Mouse (Mus musculus) intestine, embryonic 16.5 days (tissue): ENCODE data around the gene Chic2. TPM values are rescaled to one million over a fixed set of nuclear protein-coding genes. Genes with fewer than 3 reads are reported as not detected.

Experiments
- ATAC-seq: fragments of 200-750 bp; cut with Nextera tagmentation; 2 replicates; pipeline ENCODE4 v1.8.0; 2017; ENCODE audit warnings: moderate TSS enrichment, moderate library complexity
- H3K27ac ChIP-seq: fragments of 300-500 bp; sonication (generic); 2 replicates; pipeline ENCODE4 v1.5.1; 2014; ENCODE audit warnings: mild to moderate bottlenecking, low read length
- H3K27me3 ChIP-seq: fragments of 300-500 bp; sonication (generic); replicated peaks from 2 replicates; pipeline ENCODE4 v1.6.1; 2014; ENCODE audit warnings: low read length, control low read depth, mixed read lengths; ENCODE audit not compliant: control insufficient read depth, insufficient read depth
- H3K36me3 ChIP-seq: fragments of 300-500 bp; sonication (generic); 2 replicates; pipeline ENCODE4 v1.6.1; 2014; ENCODE audit warnings: low read length, control low read depth; ENCODE audit not compliant: control insufficient read depth, insufficient read depth
- H3K4me1 ChIP-seq: fragments of 300-500 bp; sonication (generic); 2 replicates; pipeline ENCODE4 v1.6.1; 2014; ENCODE audit warnings: low read length, control low read depth, mixed read lengths; ENCODE audit not compliant: control insufficient read depth, insufficient read depth
- H3K4me2 ChIP-seq: fragments of 300-500 bp; sonication (generic); 2 replicates; pipeline ENCODE4 v1.6.1; 2014; ENCODE audit warnings: low read depth, low read length, control low read depth
- H3K4me3 ChIP-seq: fragments of 300-500 bp; sonication (generic); 2 replicates; pipeline ENCODE4 v1.5.1; 2014; ENCODE audit warnings: mild to moderate bottlenecking, low read length
- H3K9ac ChIP-seq: fragments of 300-500 bp; sonication (generic); 2 replicates; pipeline ENCODE4 v1.6.1; 2014; ENCODE audit warnings: low read depth, low read length
- H3K9me3 ChIP-seq: fragments of 300-500 bp; sonication (generic); 2 replicates; pipeline ENCODE4 v1.6.1; 2016; ENCODE audit warnings: low read length, control low read depth; ENCODE audit not compliant: control insufficient read depth
- WGBS: fragments of 180-500 bp; shearing (Covaris S2); extraction: QIAGEN DNeasy Blood & Tissue Kit; methylation state at CpG from one replicate; pipeline ENCODE4 v1.1.7; 2014; 5-methylcytosine and 5-hydroxymethylcytosine counted together
- polyA plus RNA-seq: library from polyadenylated mRNA; unstranded; fragments of >200 nt; fragmentation: Nextera tagmentation; extraction: Ambion mirVana; gene quantifications from 2 replicates; pipeline ENCODE4 v1.2.1, GENCODE M21; 2015

The Chic2 gene
- polyA plus RNA-seq, 1 experiment from 2014 or later, result 15.9 TPM

DNA sequence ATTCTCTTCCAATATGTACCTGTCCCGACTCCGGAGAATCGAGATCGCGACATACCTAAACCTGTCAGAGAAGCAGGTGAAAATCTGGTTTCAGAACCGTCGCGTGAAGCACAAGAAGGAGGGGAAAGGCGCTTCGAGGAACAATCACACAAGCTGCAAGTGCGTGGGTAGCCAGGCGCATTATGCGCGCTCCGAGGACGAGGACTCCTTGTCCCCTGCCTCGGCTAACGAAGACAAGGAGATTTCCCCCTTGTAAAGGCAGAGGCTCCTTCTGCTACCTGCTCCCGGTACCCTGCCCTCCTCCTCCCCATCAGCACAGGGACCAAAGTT, 32.4 kb upstream of the Chic2 start:
- peaks cover 92% of the 10 kb centered on the region for H3K27me3 ChIP-seq
- no peaks in the 10 kb centered on the region for H3K36me3 ChIP-seq
- H3K9me3 ChIP-seq, result no peaks in the 10 kb centered on the region
- no peak overlapping the region for H3K4me3 ChIP-seq
- H3K9ac ChIP-seq, result no peak overlapping the region
- peaks cover 11% of the 10 kb centered on the region for H3K4me1 ChIP-seq
- WGBS, result under 1% methylated on average over 19 of the region's 19 CpGs
- no peak overlapping the region for H3K27ac ChIP-seq
- ATAC-seq, result no peak
- H3K4me2 ChIP-seq, result no peak overlapping the region

DNA sequence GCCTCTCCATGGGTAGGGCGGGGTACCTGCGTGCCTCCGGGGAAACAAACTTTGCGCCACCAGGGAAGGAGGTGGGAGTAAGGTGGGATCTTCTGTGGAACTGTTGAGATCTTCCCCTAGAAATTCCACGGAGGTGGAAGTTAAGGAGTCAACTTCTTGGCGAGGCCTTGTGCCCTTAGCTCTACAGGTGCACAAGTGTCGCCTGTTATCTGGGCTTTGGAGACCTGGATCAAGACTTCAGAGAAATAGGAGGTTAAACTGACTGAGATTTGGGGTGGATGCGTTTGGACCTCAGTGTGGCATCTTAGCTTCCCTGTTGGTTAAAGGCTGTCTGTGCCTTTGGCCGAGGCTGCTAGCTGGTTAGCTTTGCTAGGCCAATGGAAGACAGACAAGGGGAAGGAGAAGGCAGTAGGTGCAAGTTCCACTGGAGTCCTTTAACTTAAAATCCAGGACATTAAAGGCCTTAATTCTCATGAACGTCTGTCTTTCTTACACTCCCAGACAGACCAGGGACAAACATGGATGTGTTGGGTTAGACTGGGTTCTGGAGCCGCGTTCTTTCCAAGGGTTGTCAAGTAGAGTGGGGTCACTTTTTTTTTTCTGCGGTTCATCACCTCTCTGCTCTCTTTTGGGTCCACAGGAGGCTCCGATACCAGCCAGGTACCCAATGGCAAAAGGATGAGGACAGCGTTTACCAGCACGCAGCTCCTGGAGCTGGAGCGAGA, 31.9 kb upstream of the Chic2 start:
- Histone ChIP-seq H3K9ac (no peak overlapping the region), H3K27ac (no peak overlapping the region), H3K9me3 (no peaks in the 10 kb centered on the region), H3K4me2 (no peak overlapping the region), H3K4me1 (peaks cover 11% of the 10 kb centered on the region), H3K4me3 (no peak overlapping the region), H3K36me3 (no peaks in the 10 kb centered on the region), H3K27me3 (peaks cover 95% of the 10 kb centered on the region)
- WGBS, result 3% methylated on average over 17 of the region's 17 CpGs
- ATAC-seq, result no peak

GRCm38 (mm10) chr5:75075383-75075941, 30.9 kb upstream of the Chic2 start, which contains the start of gene Gsx2:
Gene Gsx2 (plus strand): TSS chr5:75075601.
- no peak within 1 kb of the TSS for H3K27ac ChIP-seq
- no peaks in the 10 kb centered on the region for H3K36me3 ChIP-seq
- 0 out of 2 replicates have a peak within 1 kb of the TSS, but pooled peaks have one; percentile 22 for H3K4me2 ChIP-seq
- peaks cover 92% of the 10 kb centered on the region for H3K27me3 ChIP-seq
- 0 out of 2 replicates have a peak, but pooled peaks have one; percentile 16 for ATAC-seq
- WGBS, result under 1% methylated on average over 41 of the region's 41 CpGs
- peaks cover 11% of the 10 kb centered on the region for H3K4me1 ChIP-seq
- no peaks in the 10 kb centered on the region for H3K9me3 ChIP-seq
- H3K9ac ChIP-seq, result no peak within 1 kb of the TSS
- peak within 1 kb of the TSS; percentile 12; the same call in 1 of the 2 replicates for H3K4me3 ChIP-seq

- 10% methylated on average over 15 of the region's 15 CpGs for WGBS
- peaks cover 11% of the 10 kb centered on the region for H3K4me1 ChIP-seq
- no peak overlapping the region for H3K4me2 ChIP-seq
- H3K9ac ChIP-seq, result no peak overlapping the region
- no peak for ATAC-seq
- no peaks in the 10 kb centered on the region for H3K36me3 ChIP-seq
- H3K9me3 ChIP-seq, result no peaks in the 10 kb centered on the region
- no peak overlapping the region for H3K27ac ChIP-seq
- 0 out of 2 replicates have a peak overlapping the region, but pooled peaks have one; percentile 7 for H3K4me3 ChIP-seq
- peaks cover 91% of the 10 kb centered on the region for H3K27me3 ChIP-seq
Observed at GRCm38 (mm10) chr5:75074537-75075382, 30.2 kb upstream of the Chic2 start.

DNA sequence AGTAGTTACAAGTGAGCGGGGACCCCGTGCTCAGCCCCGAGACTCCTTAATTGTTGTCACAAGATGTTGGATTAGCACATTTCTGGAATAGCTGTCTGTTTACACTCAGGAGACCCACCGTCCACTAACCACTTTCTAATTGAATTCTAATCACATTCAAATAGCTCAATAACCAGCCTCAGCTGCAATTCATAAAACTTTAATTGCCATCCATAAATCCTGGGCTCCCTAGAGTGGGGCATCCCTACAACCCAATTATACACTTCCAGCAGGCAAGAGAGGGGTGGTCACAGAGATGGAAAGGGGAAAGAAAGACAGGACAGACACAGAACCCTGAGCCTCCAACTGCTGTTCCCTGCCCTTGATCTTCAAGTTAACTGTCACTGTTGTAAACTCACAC, 29.6 kb upstream of the Chic2 start:
- Histone ChIP-seq H3K9me3 (no peaks in the 10 kb centered on the region), H3K9ac (no peak overlapping the region), H3K27ac (no peak overlapping the region), H3K4me2 (no peak overlapping the region), H3K4me3 (no peak overlapping the region), H3K27me3 (peaks cover 91% of the 10 kb centered on the region), H3K4me1 (peaks cover 11% of the 10 kb centered on the region), H3K36me3 (no peaks in the 10 kb centered on the region)
- no peak for ATAC-seq
- 11% methylated on average over 4 of the region's 4 CpGs for WGBS

DNA sequence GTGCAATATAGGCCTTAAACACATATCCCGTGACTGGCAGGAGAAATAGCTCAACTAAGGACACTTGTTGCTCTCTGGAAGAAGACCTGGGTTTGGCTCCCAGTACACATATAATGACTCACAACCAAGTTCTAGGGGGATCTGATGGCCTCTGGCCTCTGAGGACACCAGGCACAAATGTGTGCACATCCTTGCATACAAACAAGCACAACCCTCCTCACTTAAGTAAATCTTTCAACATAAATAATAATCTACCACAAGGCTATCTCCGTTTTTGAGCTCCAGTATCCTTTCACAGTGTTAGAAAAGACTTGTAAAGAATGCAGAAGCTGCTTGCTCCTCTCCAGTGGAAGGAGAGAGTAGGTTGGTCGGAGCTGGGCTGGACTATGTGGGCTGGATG, 29.1 kb upstream of the Chic2 start:
- Histone ChIP-seq H3K4me2 (no peak overlapping the region), H3K27ac (no peak overlapping the region), H3K9me3 (no peaks in the 10 kb centered on the region), H3K36me3 (no peaks in the 10 kb centered on the region), H3K27me3 (peaks cover 91% of the 10 kb centered on the region), H3K4me3 (no peak overlapping the region), H3K9ac (no peak overlapping the region), H3K4me1 (peaks cover 11% of the 10 kb centered on the region)
- no peak for ATAC-seq
- WGBS, result 16% methylated on average over 3 of the region's 3 CpGs

DNA sequence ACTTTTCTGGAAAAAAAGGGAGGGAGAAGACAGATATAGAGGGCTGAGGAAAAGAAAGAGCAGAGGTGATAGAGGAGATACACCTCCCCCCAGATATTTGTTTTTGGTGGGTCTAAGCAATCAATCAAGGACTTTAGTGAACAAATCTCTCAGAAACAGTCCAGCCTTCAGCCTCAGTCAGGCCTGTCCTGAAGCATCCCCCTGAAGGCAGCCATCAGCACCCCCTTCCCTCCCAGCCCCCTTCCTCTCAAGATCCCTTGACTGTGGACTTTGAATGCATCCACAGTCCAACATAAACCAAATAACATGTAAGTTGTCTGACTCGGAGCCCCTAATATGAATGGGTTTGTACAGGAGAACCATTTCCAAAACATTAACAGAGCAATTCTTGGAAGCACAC, 28.6 kb upstream of the Chic2 start:
- Histone ChIP-seq H3K36me3 (no peaks in the 10 kb centered on the region), H3K9me3 (no peaks in the 10 kb centered on the region), H3K4me3 (no peak overlapping the region), H3K27me3 (peaks cover 91% of the 10 kb centered on the region), H3K9ac (no peak overlapping the region), H3K4me1 (peaks cover 11% of the 10 kb centered on the region), H3K27ac (no peak overlapping the region), H3K4me2 (no peak overlapping the region)
- ATAC-seq, result no peak
- 19% methylated on average over 1 of the region's 1 CpGs for WGBS

- Histone ChIP-seq H3K4me3 (no peak overlapping the region), H3K27ac (no peak overlapping the region), H3K36me3 (no peaks in the 10 kb centered on the region), H3K9ac (no peak overlapping the region), H3K4me1 (peaks cover 13% of the 10 kb centered on the region), H3K4me2 (no peak overlapping the region), H3K27me3 (peaks cover 89% of the 10 kb centered on the region), H3K9me3 (no peaks in the 10 kb centered on the region)
- 6% methylated on average over 4 of the region's 4 CpGs for WGBS
- no peak for ATAC-seq
Observed at GRCm38 (mm10) chr5:75072532-75072931, 28.0 kb upstream of the Chic2 start.

DNA sequence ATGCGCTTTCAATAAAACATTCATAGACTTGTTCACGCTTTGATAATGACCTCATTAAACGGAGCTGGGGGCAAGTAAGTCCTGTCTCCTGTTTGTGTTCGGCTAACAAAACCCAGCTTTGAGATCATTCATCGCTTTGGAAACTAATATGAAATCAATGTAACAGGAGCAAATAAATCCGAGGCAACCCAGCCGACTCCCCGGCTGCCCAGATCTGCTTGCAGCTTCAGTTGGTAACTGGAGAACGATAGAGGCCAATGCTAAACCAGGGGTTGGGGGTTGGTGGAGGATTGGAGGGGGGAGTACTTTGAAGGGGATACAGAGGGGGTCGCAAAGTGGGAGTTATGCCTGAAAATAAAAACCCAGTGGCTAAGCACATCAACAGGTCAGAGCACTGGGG, 27.4 kb upstream of the Chic2 start:
- under 1% methylated on average over 10 of the region's 10 CpGs for WGBS
- Histone ChIP-seq H3K4me3 (no peak overlapping the region), H3K9me3 (no peaks in the 10 kb centered on the region), H3K9ac (no peak overlapping the region), H3K27me3 (peaks cover 88% of the 10 kb centered on the region), H3K27ac (no peak overlapping the region), H3K4me1 (peaks cover 18% of the 10 kb centered on the region), H3K4me2 (no peak overlapping the region), H3K36me3 (no peaks in the 10 kb centered on the region)
- ATAC-seq, result no peak
